Mouse (Mus musculus): ENCODE measurements around the gene Atxn7l1.
A peak's percentile ranks its signal among the peaks of the same experiment; 100 is the strongest.

The Atxn7l1 gene

GRCm38 (mm10) chr12:33317792-33318530 is 170.5 kb downstream of the Atxn7l1 start:
- no peak for DNase-seq (ENCODE audit: low spot score)

GRCm38 (mm10) chr12:33322547-33322946 is 175.1 kb downstream of the Atxn7l1 start:
- DNase-seq (ENCODE audit: low spot score), result no peak

GRCm38 (mm10) chr12:33323821-33324220 is 176.3 kb downstream of the Atxn7l1 start:
- no peak for DNase-seq (ENCODE audit: low spot score)

- no peak for DNase-seq (ENCODE audit: low spot score)
These were observed 177.9 kb downstream of the Atxn7l1 start for GRCm38 (mm10) chr12:33325424-33325823.

- DNase-seq (ENCODE audit: low spot score), result no peak
These were observed 184.6 kb downstream of the Atxn7l1 start for GRCm38 (mm10) chr12:33332046-33332445.

GRCm38 (mm10) chr12:33332796-33333195 is 185.3 kb downstream of the Atxn7l1 start:
- no peak for DNase-seq (ENCODE audit: low spot score)

GRCm38 (mm10) chr12:33333914-33334313 is 186.4 kb downstream of the Atxn7l1 start:
- peak; percentile 89 for DNase-seq (ENCODE audit: low spot score)

- no peak for DNase-seq (ENCODE audit: low spot score)
These were observed 187.0 kb downstream of the Atxn7l1 start for GRCm38 (mm10) chr12:33334511-33334910.

- no peak for DNase-seq (ENCODE audit: low spot score)
These were observed 187.5 kb downstream of the Atxn7l1 start for GRCm38 (mm10) chr12:33334951-33335350.

GRCm38 (mm10) chr12:33335410-33335809 is 187.9 kb downstream of the Atxn7l1 start:
- DNase-seq (ENCODE audit: low spot score), result no peak

GRCm38 (mm10) chr12:33336561-33337125 is 189.2 kb downstream of the Atxn7l1 start:
- DNase-seq (ENCODE audit: low spot score), result peak; percentile 36

GRCm38 (mm10) chr12:33337289-33337688 is 189.8 kb downstream of the Atxn7l1 start:
- DNase-seq (ENCODE audit: low spot score), result no peak

GRCm38 (mm10) chr12:33338170-33338569 is 190.7 kb downstream of the Atxn7l1 start:
- peak; percentile 68 for DNase-seq (ENCODE audit: low spot score)

- no peak for DNase-seq (ENCODE audit: low spot score)
These were observed 192.3 kb downstream of the Atxn7l1 start for GRCm38 (mm10) chr12:33339822-33340221.

GRCm38 (mm10) chr12:33340698-33341097 is 193.2 kb downstream of the Atxn7l1 start:
- DNase-seq (ENCODE audit: low spot score), result no peak

GRCm38 (mm10) chr12:33341351-33341892 is 193.9 kb downstream of the Atxn7l1 start:
- no peak for DNase-seq (ENCODE audit: low spot score)

GRCm38 (mm10) chr12:33344970-33345772 is 197.7 kb downstream of the Atxn7l1 start:
- DNase-seq (ENCODE audit: low spot score), result peak; percentile 58

GRCm38 (mm10) chr12:33345773-33346435 is 198.4 kb downstream of the Atxn7l1 start:
- DNase-seq (ENCODE audit: low spot score), result peak; percentile 32

GRCm38 (mm10) chr12:33352671-33353070 is 205.2 kb downstream of the Atxn7l1 start:
- DNase-seq (ENCODE audit: low spot score), result no peak

GRCm38 (mm10) chr12:33358345-33358744 is 210.9 kb downstream of the Atxn7l1 start:
- DNase-seq (ENCODE audit: low spot score), result no peak

GRCm38 (mm10) chr12:33359209-33359608 is 211.7 kb downstream of the Atxn7l1 start:
- DNase-seq (ENCODE audit: low spot score), result no peak

GRCm38 (mm10) chr12:33359878-33360482 is 212.5 kb downstream of the Atxn7l1 start:
- DNase-seq (ENCODE audit: low spot score), result no peak
